Mouse (Mus musculus) brown adipose tissue, adult 24 weeks (tissue): Measurements from ENCODE around the gene Thop1. TPM values are rescaled to one million over a fixed set of nuclear protein-coding genes. Genes with fewer than 3 reads are reported as not detected.

Experiments
- H3K27ac ChIP-seq: fragments of 200-500 bp; replicated peaks from 2 replicates; pipeline ENCODE4 v1.5.1; 2012; ENCODE audit warnings: low read depth, mild to moderate bottlenecking, low read length
- H3K4me1 ChIP-seq: fragments of 200-500 bp; 2 replicates; pipeline ENCODE4 v1.6.1; 2012; ENCODE audit warnings: low read length, mixed read lengths; ENCODE audit not compliant: control insufficient read depth, insufficient read depth, insufficient read length
- H3K4me3 ChIP-seq: fragments of 200-500 bp; 2 replicates; pipeline ENCODE4 v1.5.1; 2012; ENCODE audit warnings: low read depth, mild to moderate bottlenecking, low read length, moderate library complexity; ENCODE audit not compliant: insufficient read depth
- polyA plus RNA-seq: library from polyadenylated mRNA; stranded (reverse); fragments of >200 nt; gene quantifications from 2 replicates; pipeline ENCODE4 v1.2.4, GENCODE M21; 2012; ENCODE audit not compliant: missing spikeins, insufficient read depth, insufficient read length

Gene Thop1
- polyA plus RNA-seq, 1 experiment: 11.3 TPM

DNA sequence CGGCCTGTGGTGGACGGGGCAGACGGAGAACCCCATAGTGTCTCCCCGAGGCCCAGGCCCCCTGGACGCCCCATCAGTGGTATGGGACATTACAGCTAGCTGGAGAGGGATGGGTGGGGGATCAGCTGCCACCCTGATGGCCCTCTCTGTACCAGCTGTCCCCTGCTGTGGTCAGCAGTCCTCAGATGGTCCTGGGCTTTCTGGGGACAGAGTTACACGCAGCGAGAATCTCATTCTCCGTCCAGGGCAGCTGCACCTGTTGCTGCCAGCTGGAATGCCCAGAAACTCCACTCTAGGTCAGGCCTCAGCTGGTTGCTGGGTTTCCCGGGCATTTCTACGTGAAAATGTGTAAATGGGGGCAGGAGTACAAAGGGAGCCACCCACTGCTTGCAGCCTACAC is 49.8 kb downstream of the Thop1 start:
- Histone ChIP-seq H3K4me1 (no peaks in the 10 kb centered on the region; the same call in 1 of the 2 replicates), H3K4me3 (no peak overlapping the region), H3K27ac (no peak overlapping the region)

- Histone ChIP-seq H3K27ac (no peak overlapping the region), H3K4me1 (no peaks in the 10 kb centered on the region; the same call in 1 of the 2 replicates), H3K4me3 (no peak overlapping the region)
Measured at GRCm38 (mm10) chr10:81120650-81121049, 50.8 kb downstream of the Thop1 start.

DNA sequence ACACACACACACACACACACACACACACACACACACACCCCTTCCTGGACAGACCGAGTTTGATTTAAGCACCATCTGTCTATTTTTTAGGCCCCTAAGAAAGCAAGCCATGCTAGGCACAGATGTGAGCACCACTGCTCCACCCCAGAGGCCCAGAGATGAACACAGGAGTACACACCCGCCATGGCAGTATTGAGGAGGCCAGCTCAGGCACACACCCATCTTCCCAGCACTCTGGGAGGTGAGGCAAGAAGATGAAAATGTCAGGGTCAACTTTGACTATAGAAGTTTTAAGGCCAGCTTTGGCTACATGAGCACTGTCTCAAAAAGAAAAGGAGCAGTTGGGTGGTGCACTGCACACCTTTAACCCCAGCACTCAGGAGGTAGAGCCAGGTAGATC is 53.1 kb downstream of the Thop1 start:
- Histone ChIP-seq H3K4me1 (no peaks in the 10 kb centered on the region), H3K27ac (no peak overlapping the region), H3K4me3 (no peak overlapping the region)

- Histone ChIP-seq H3K27ac (no peak overlapping the region), H3K4me1 (peaks cover 2% of the 10 kb centered on the region; the same call in 1 of the 2 replicates), H3K4me3 (no peak overlapping the region)
Measured at GRCm38 (mm10) chr10:81123500-81123899, 53.7 kb downstream of the Thop1 start.

Other genes starting within 250 kb of the Thop1 start
- gene Oaz1, start 243.4 kb upstream of the Thop1 start, polyA plus RNA-seq: 447 and 892 TPM in 2 replicates
- not detected in 2 replicates for gene Lingo3, start 226.0 kb upstream of the Thop1 start, polyA plus RNA-seq
- 55.6 and 61.3 TPM in 2 replicates for gene Lsm7, start 214.8 kb upstream of the Thop1 start, polyA plus RNA-seq
- 8.7 and 14.0 TPM in 2 replicates for gene Sppl2b, start 214.8 kb upstream of the Thop1 start, polyA plus RNA-seq
- gene Tmprss9, start 198.2 kb upstream of the Thop1 start, polyA plus RNA-seq: not detected in 2 replicates
- 319 and 342 TPM in 2 replicates for gene Timm13, start 169.1 kb upstream of the Thop1 start, polyA plus RNA-seq
- 1.9 and 4.9 TPM in 2 replicates for gene Lmnb2, start 151.8 kb upstream of the Thop1 start, polyA plus RNA-seq
- 7.2 and 10.3 TPM in 2 replicates for gene Gadd45b, start 140.0 kb upstream of the Thop1 start, polyA plus RNA-seq
- 6.4 and 9.0 TPM in 2 replicates for gene Gng7, start 55.1 kb upstream of the Thop1 start, polyA plus RNA-seq
- gene Diras1, start 44.4 kb upstream of the Thop1 start, polyA plus RNA-seq: not detected in 2 replicates
- 7.0 and 12.1 TPM in 2 replicates for gene Slc39a3, start 32.6 kb upstream of the Thop1 start, polyA plus RNA-seq
- 130 and 139 TPM in 2 replicates for gene Sgta, start 9.9 kb upstream of the Thop1 start, polyA plus RNA-seq
- gene Creb3l3, start 28.8 kb downstream of the Thop1 start, polyA plus RNA-seq: not detected in 2 replicates
- 64.4 and 88.3 TPM in 2 replicates for gene Map2k2, start 35.9 kb downstream of the Thop1 start, polyA plus RNA-seq
- gene Zbtb7a, start 65.2 kb downstream of the Thop1 start, polyA plus RNA-seq: 28.4 and 29.6 TPM in 2 replicates
- 10.3 and 13.4 TPM in 2 replicates for gene Pias4, start 97.9 kb downstream of the Thop1 start, polyA plus RNA-seq
- gene Eef2, start 106.6 kb downstream of the Thop1 start, polyA plus RNA-seq: 538 and 581 TPM in 2 replicates
- gene Dapk3, start 113.0 kb downstream of the Thop1 start, polyA plus RNA-seq: 15.7 and 31.7 TPM in 2 replicates
- not detected in 2 replicates for gene 4930442H23Rik, start 113.8 kb downstream of the Thop1 start, polyA plus RNA-seq
- 1.4 TPM in 1 of 2 replicates, not detected in the other for gene Nmrk2, start 132.0 kb downstream of the Thop1 start, polyA plus RNA-seq
- gene Atcay, start 160.8 kb downstream of the Thop1 start, polyA plus RNA-seq: not detected in 2 replicates
- 0.32 and 1.2 TPM in 2 replicates for gene Zfr2, start 163.1 kb downstream of the Thop1 start, polyA plus RNA-seq
- gene Matk, start 182.9 kb downstream of the Thop1 start, polyA plus RNA-seq: not detected in 2 replicates
- 122 and 144 TPM in 2 replicates for gene Mrpl54, start 196.9 kb downstream of the Thop1 start, polyA plus RNA-seq
- 59.5 and 82.7 TPM in 2 replicates for gene Apba3, start 196.9 kb downstream of the Thop1 start, polyA plus RNA-seq
- gene Tjp3, start 221.5 kb downstream of the Thop1 start, polyA plus RNA-seq: 1.6 TPM in 1 of 2 replicates, not detected in the other
- gene Pip5k1c, start 222.9 kb downstream of the Thop1 start, polyA plus RNA-seq: 10.6 and 12.4 TPM in 2 replicates